Mouse (Mus musculus) heart, postnatal 0 days (tissue): Measurements from ENCODE around the gene Rptor. TPM values are rescaled to one million over a fixed set of nuclear protein-coding genes. Genes with fewer than 3 reads are reported as not detected.
A peak's percentile ranks its signal among the peaks of the same experiment; 100 is the strongest.

ENCODE experiments used
- ATAC-seq: fragments of 200-750 bp; cut with Nextera tagmentation; 2 replicates; pipeline ENCODE4 v1.8.0; 2017; ENCODE audit warnings: low read depth, moderate number of reproducible peaks, moderate library complexity; ENCODE audit not compliant: insufficient read depth
- DNase-seq: peaks from one replicate; pipeline ENCODE4 v3.0.0-alpha.2; 2016; ENCODE audit warnings: low spot score
- H3K27ac ChIP-seq: fragments of 300-500 bp; sonication (generic); 2 replicates; pipeline ENCODE4 v1.5.1; 2014; ENCODE audit warnings: low read depth, mild to moderate bottlenecking
- H3K27me3 ChIP-seq: fragments of 300-500 bp; sonication (generic); 2 replicates; pipeline ENCODE4 v1.6.1; 2014; ENCODE audit warnings: low read length, mixed read lengths; ENCODE audit not compliant: control insufficient read depth, insufficient read depth
- H3K36me3 ChIP-seq: fragments of 300-500 bp; sonication (generic); replicated peaks from 2 replicates; pipeline ENCODE4 v1.6.1; 2014; ENCODE audit warnings: low read length, mixed read lengths; ENCODE audit not compliant: control insufficient read depth, insufficient read depth
- H3K4me1 ChIP-seq: fragments of 300-500 bp; sonication (generic); 2 replicates; pipeline ENCODE4 v1.6.1; 2014; ENCODE audit warnings: antibody characterized with exemption; ENCODE audit not compliant: control insufficient read depth, insufficient read depth
- H3K4me2 ChIP-seq: fragments of 300-500 bp; sonication (generic); 2 replicates; pipeline ENCODE4 v1.6.1; 2014; ENCODE audit warnings: low read depth, mild to moderate bottlenecking, low read length, moderate library complexity
- H3K4me3 ChIP-seq: fragments of 300-500 bp; sonication (generic); 2 replicates; pipeline ENCODE4 v1.5.1; 2014; ENCODE audit warnings: low read depth, low read length
- H3K9ac ChIP-seq: fragments of 300-500 bp; sonication (generic); replicated peaks from 2 replicates; pipeline ENCODE4 v1.6.1; 2014; ENCODE audit warnings: low read depth, low read length, mixed read lengths
- H3K9me3 ChIP-seq: fragments of 300-500 bp; sonication (generic); replicated peaks from 2 replicates; pipeline ENCODE4 v1.6.1; 2016; ENCODE audit warnings: low read length; ENCODE audit not compliant: control insufficient read depth
- CTCF ChIP-seq: IDR thresholded peaks from 2 replicates; pipeline ENCODE4 v1.5.1; 2016; ENCODE audit warnings: antibody characterized with exemption, control low read depth, low read depth
- EP300 ChIP-seq: IDR thresholded peaks from 2 replicates; pipeline ENCODE4 v1.6.1; 2016; ENCODE audit warnings: antibody characterized with exemption, low read depth
- WGBS: fragments of 180-500 bp; shearing (Covaris S2); extraction: QIAGEN DNeasy Blood & Tissue Kit; methylation state at CpG from one replicate; pipeline ENCODE4 v1.1.7; 2014; 5-methylcytosine and 5-hydroxymethylcytosine counted together
- polyA plus RNA-seq: library from polyadenylated mRNA; unstranded; fragments of >200 nt; fragmentation: Nextera tagmentation; extraction: Ambion mirVana; gene quantifications from 2 replicates; pipeline ENCODE4 v1.2.1, GENCODE M21; 2015
- total RNA-seq: library from RNA; depleted of rRNA; stranded (reverse); fragments of >200 nt; gene quantifications from 2 replicates; pipeline ENCODE4 v1.2.3, GENCODE M21; 2014; ENCODE audit warnings: low replicate concordance

The Rptor gene
- total and polyA plus RNA-seq, 2 experiments from 2014 or later: 4.8 to 39.8 TPM

DNA sequence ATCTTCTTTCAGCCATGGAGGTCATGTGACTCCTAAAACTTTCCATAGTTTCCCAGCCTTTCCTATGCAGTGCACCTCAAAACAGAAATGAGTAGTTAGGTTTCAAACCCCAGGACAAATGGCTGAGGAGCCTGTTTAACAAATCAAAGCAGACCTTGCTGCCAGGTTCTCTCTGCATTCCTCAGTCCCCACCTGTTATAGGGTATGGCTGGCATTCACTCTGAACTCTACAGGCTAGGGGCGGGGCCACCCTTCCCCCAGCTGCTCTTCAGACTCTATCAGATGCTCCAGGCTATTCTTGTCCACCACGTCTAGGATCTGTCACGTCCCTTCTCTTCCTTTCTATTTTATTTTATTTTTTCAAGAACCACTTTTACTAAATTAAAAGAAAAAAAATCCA, 8.7 kb upstream of the Rptor start:
- no peak for ATAC-seq
- H3K4me3 ChIP-seq: no peak overlapping the region
- no peaks in the 10 kb centered on the region for H3K9me3 ChIP-seq
- H3K27me3 ChIP-seq: no peaks in the 10 kb centered on the region
- no peak for TF ChIP-seq CTCF
- TF ChIP-seq EP300: no peak
- H3K4me2 ChIP-seq: no peak overlapping the region
- WGBS: 27% methylated on average over 3 of the region's 3 CpGs
- no peak overlapping the region for H3K9ac ChIP-seq
- DNase-seq: no peak
- no peak overlapping the region for H3K27ac ChIP-seq
- no peaks in the 10 kb centered on the region for H3K36me3 ChIP-seq
- no peaks in the 10 kb centered on the region for H3K4me1 ChIP-seq

DNA sequence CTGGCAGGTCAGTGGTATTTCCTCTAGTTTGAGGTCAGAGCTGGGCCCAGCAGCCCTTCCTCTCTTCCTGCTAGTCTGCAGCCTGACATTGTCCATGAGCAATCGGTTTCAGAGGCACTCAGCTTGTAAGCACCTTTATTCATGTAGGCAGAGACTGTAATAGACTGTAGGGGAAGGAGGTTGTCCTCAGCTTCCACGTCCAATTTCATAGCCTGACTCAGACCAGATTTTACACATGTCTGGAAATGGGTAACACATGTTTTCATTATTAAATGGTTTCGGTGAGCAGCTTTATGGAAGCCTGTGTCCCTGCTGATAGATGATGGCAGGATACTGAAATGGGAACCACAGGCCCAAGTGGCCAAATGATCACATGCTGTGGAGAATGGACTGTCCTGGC, 3.8 kb upstream of the Rptor start:
- Histone ChIP-seq H3K36me3 (no peaks in the 10 kb centered on the region), H3K9ac (no peak overlapping the region), H3K4me3 (no peak overlapping the region), H3K4me2 (no peak overlapping the region), H3K27ac (no peak overlapping the region), H3K27me3 (no peaks in the 10 kb centered on the region), H3K9me3 (no peaks in the 10 kb centered on the region), H3K4me1 (peaks cover 3% of the 10 kb centered on the region)
- ATAC-seq (no peak), DNase-seq (no peak)
- 56% methylated on average over 3 of the region's 3 CpGs for WGBS
- no peak for TF ChIP-seq EP300
- no peak for TF ChIP-seq CTCF

DNA sequence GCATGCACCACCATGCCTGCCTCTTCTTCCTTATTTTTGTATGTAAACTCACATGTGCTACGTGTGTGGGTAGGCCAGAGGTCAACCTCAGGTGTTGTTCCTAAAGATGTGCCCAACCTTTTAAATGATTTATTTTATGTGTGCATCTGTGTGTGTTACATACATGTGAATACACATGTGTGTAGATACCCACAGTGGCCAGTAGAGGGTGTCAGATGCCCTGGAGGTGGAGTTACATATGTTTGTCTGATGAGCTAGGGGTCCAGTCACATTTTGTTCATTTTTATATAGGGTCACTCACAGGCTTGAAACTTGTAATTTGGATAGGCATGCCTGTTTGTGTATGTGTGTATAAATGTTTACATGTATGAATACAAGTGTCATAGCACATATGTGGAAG, 2.4 kb upstream of the Rptor start:
- H3K4me1 ChIP-seq: peaks cover 11% of the 10 kb centered on the region
- H3K36me3 ChIP-seq: no peaks in the 10 kb centered on the region
- no peaks in the 10 kb centered on the region for H3K9me3 ChIP-seq
- no peak for ATAC-seq
- H3K27ac ChIP-seq: no peak overlapping the region
- no peak overlapping the region for H3K9ac ChIP-seq
- H3K4me3 ChIP-seq: no peak overlapping the region
- DNase-seq: no peak
- no peaks in the 10 kb centered on the region for H3K27me3 ChIP-seq
- WGBS: 81% methylated on average over 1 of the region's 1 CpGs
- TF ChIP-seq CTCF: no peak
- TF ChIP-seq EP300: no peak
- H3K4me2 ChIP-seq: no peak overlapping the region

DNA sequence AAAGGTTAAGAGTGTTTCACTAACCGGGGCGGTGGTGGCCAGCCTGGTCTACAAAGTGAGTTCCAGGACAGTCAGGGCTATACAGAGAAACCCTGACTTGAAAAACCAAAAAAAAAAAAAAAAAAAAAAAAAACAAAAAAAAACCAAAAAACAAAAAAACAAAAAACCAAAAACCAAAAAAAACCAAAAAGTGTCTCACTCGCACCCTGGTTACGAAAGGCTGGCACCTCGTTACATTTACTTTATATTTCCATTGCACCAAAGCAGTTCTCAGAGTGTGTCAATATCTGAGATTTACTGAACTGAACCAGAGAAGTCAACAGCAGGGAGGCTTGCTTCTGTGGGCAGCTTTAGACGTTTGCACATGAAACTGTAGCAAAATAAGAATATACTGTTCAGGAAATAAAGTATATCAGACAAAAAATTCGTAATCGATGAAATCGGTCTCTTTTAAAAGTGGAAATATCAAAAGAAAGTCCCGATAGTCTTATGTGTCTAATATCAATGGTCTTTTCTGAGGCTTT, 466 bp upstream of the Rptor start:
- no peaks in the 10 kb centered on the region for H3K9me3 ChIP-seq
- WGBS: 37% methylated on average over 10 of the region's 10 CpGs
- H3K9ac ChIP-seq: 0 out of 2 replicates have a peak overlapping the region, but pooled peaks have one; percentile 95

DNA sequence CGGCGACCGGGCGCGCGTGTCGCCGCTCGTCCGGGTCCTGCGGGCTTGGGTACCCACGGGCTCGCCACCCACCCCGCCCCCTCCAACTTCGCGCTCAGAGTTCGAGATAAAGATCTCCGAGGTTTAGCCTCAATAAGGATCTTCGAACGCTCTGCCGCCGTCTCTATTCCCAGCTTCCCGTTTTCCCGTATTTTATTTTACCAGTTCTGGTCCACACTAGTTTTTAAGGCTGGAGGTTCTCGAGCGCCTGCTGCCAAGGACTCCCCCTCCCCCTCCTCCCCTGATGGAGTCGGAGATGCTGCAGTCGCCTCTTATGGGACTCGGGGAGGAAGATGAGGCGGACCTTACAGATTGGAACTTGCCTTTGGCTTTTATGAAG, 811 bp downstream of the Rptor start:
- no peak for ATAC-seq
- DNase-seq: no peak
- WGBS: 0% methylated on average over 29 of the region's 30 CpGs

More for the DNA sequence above, 466 bp upstream of the Rptor start:
- H3K27ac ChIP-seq: 0 out of 2 replicates have a peak overlapping the region, but pooled peaks have one; percentile 57
- peaks cover 11% of the 10 kb centered on the region for H3K4me1 ChIP-seq
- H3K4me3 ChIP-seq: peak overlapping the region; percentile 89
- no peaks in the 10 kb centered on the region for H3K36me3 ChIP-seq
- H3K4me2 ChIP-seq: peak overlapping the region; percentile 89
- ATAC-seq (no peak), DNase-seq (peak; percentile 11)
- no peaks in the 10 kb centered on the region for H3K27me3 ChIP-seq
- TF ChIP-seq CTCF (no peak), EP300 (no peak)

DNA sequence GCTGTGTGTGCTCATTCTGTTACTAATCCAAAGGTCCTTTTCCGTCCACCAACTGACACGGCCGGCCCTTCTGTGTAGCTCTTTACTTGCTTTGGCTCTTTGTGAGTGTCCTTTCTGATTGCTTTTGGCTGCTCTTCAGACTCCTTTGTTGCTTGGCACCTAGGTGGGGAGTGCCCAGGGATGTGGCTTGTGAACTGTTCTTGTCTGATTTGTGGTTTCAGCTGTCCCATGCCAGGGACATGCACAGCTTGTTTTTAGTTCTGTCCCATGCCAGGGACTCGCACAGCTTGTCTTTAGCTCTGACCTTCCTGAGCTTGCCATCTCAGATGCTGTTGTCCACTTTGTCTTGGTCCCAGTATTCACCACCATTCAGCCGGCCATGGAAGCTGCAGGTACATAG, 4.8 kb downstream of the Rptor start:
- H3K4me3 ChIP-seq: no peak overlapping the region
- DNase-seq (no peak), ATAC-seq (no peak)
- H3K4me1 ChIP-seq: peaks cover 11% of the 10 kb centered on the region
- H3K36me3 ChIP-seq: no peaks in the 10 kb centered on the region
- WGBS: 90% methylated on average over 5 of the region's 5 CpGs
- no peaks in the 10 kb centered on the region for H3K27me3 ChIP-seq
- H3K4me2 ChIP-seq: no peak overlapping the region
- TF ChIP-seq EP300 (no peak), CTCF (no peak)
- H3K9me3 ChIP-seq: no peaks in the 10 kb centered on the region
- no peak overlapping the region for H3K9ac ChIP-seq
- no peak overlapping the region for H3K27ac ChIP-seq

More for the DNA sequence above, 811 bp downstream of the Rptor start:
- no peak for TF ChIP-seq CTCF
- TF ChIP-seq EP300: no peak
- peak overlapping the region; percentile 95 for H3K9ac ChIP-seq
- H3K27ac ChIP-seq: peak overlapping the region; percentile 89
- peak overlapping the region; percentile 89 for H3K4me3 ChIP-seq
- peak overlapping the region; percentile 89 for H3K4me2 ChIP-seq
- H3K9me3 ChIP-seq: no peaks in the 10 kb centered on the region
- no peaks in the 10 kb centered on the region for H3K27me3 ChIP-seq
- peaks cover 11% of the 10 kb centered on the region for H3K4me1 ChIP-seq
- no peaks in the 10 kb centered on the region for H3K36me3 ChIP-seq
